Mouse (Mus musculus) E14TG2a.4 (cell line): ENCODE results near the gene Btnl6.
"Not testable (repeated sequence)": the region's sequence is repeated elsewhere in the genome, so short reads cannot be mapped to it uniquely, and the experiment has no call there.

Experiments
- CTCF ChIP-seq: conservative IDR thresholded peaks from 2 replicates; pipeline ENCODE4 v1.5.1; 2014; ENCODE audit warnings: low read length
- NANOG ChIP-seq: IDR thresholded peaks from 2 replicates; pipeline ENCODE4 v1.6.1; 2014; ENCODE audit warnings: borderline replicate concordance, low read length, mixed read lengths
- POU5F1 ChIP-seq: IDR thresholded peaks from 2 replicates; pipeline ENCODE4 v1.6.1; 2014; ENCODE audit warnings: low read length, borderline replicate concordance

DNA sequence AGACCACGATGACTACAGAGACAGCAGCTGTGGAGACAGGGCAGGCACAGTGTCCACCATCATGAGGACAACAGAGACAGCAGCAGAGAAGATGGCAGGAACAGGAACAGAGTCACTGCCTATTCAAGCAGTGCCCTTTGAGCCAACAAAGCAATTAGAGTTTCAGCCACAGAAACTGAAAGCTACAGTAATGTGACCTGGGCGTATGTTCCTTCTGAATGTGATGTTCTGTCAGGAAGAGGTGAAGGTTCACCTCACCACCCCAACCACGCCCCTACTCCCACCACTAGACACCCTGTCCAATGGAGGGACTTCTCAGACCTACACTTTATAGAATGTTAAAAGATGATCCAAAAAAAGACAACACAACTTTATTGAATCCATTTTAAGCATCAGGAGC, 1.4 kb upstream of the Btnl6 start:
- not testable (repeated sequence) for TF ChIP-seq CTCF, NANOG, POU5F1
